Mouse (Mus musculus) gastrocnemius, adult 8-10 months (tissue): ENCODE results near the gene Nenf. TPM values are rescaled to one million over a fixed set of nuclear protein-coding genes. Genes with fewer than 3 reads are reported as not detected.

Experiments used
- DNase-seq, 2 experiments: peaks; one replicate each; pipeline ENCODE4 v3.0.0; 2022; ENCODE audit warnings: low spot score in 2 of 2
- total RNA-seq, 4 experiments: library from RNA; stranded (reverse); gene quantifications; 2 replicates each; pipeline ENCODE4 v1.2.4; 2022

Gene Nenf
- total RNA-seq, 4 experiments from 2014 or later, result 58.2 to 77.0 (median 71.4) TPM

- DNase-seq, result no peak
Observed at GRCm38 (mm10) chr1:191323381-191323780, 5.4 kb upstream of the Nenf start.

- no peak for DNase-seq
Observed at GRCm38 (mm10) chr1:191318686-191319085, 692 bp upstream of the Nenf start.

GRCm38 (mm10) chr1:191316818-191317217, 1.2 kb downstream of the Nenf start:
- DNase-seq, result no peak

- DNase-seq, result no peak
Observed at GRCm38 (mm10) chr1:191313926-191314325, 4.1 kb downstream of the Nenf start.

- DNase-seq, result no peak
Observed at GRCm38 (mm10) chr1:191313158-191313557, 4.8 kb downstream of the Nenf start.

GRCm38 (mm10) chr1:191312513-191312941, 5.5 kb downstream of the Nenf start:
- DNase-seq, result peak; percentile 70 to 79

- DNase-seq, result peak; percentile 31 to 43
Observed at GRCm38 (mm10) chr1:191311296-191311898, 6.6 kb downstream of the Nenf start.

GRCm38 (mm10) chr1:191307766-191308455, 10.1 kb downstream of the Nenf start:
- DNase-seq, result no peak

GRCm38 (mm10) chr1:191306316-191306715, 11.7 kb downstream of the Nenf start:
- DNase-seq, result no peak

- no peak for DNase-seq
Observed at GRCm38 (mm10) chr1:191305610-191306009, 12.4 kb downstream of the Nenf start.

- DNase-seq, result no peak
Observed at GRCm38 (mm10) chr1:191304216-191304615, 13.8 kb downstream of the Nenf start.

- DNase-seq, result no peak
Observed at GRCm38 (mm10) chr1:191303736-191304135, 14.3 kb downstream of the Nenf start.

- DNase-seq, result no peak
Observed at GRCm38 (mm10) chr1:191301903-191302302, 16.1 kb downstream of the Nenf start.

- DNase-seq, result peak in 1 of 2 experiments; percentile 37
Observed at GRCm38 (mm10) chr1:191299215-191299942, 18.6 kb downstream of the Nenf start.

- DNase-seq, result no peak
Observed at GRCm38 (mm10) chr1:191298304-191298703, 19.7 kb downstream of the Nenf start.

- no peak for DNase-seq
Observed at GRCm38 (mm10) chr1:191296445-191296844, 21.5 kb downstream of the Nenf start.

- no peak for DNase-seq
Observed at GRCm38 (mm10) chr1:191295784-191296183, 22.2 kb downstream of the Nenf start.

GRCm38 (mm10) chr1:191293996-191294795, 23.8 kb downstream of the Nenf start:
- DNase-seq, result no peak

GRCm38 (mm10) chr1:191293051-191293450, 24.9 kb downstream of the Nenf start:
- no peak for DNase-seq

- peak in 1 of 2 experiments; percentile 49 for DNase-seq
Observed at GRCm38 (mm10) chr1:191292348-191292747, 25.6 kb downstream of the Nenf start.

GRCm38 (mm10) chr1:191288762-191289161, 29.2 kb downstream of the Nenf start:
- peak in 1 of 2 experiments; percentile 49 for DNase-seq
